Mouse (Mus musculus): ENCODE results near the gene Tbc1d5. TPM values are rescaled to one million over a fixed set of nuclear protein-coding genes. Genes with fewer than 3 reads are reported as not detected.

Gene Tbc1d5
- polyA plus RNA-seq, 2 experiments = 10.5 to 10.8 TPM

GRCm38 (mm10) chr17:51182715-51183114 lies 3.6 kb upstream of the Tbc1d5 start:
- Histone ChIP-seq H3K4me3 (replicated peaks; ENCODE audit: low read length) (no peak overlapping the region), H3K4me2 (replicated peaks; ENCODE audit: low read depth, low read length, severe bottlenecking) (no peak overlapping the region), H3K9ac (ENCODE audit: low read depth, low read length, severe bottlenecking) (no peak overlapping the region), H3K27ac (replicated peaks; ENCODE audit: low read depth, low read length) (no peak overlapping the region), H3K36me3 (ENCODE audit: control insufficient read depth, insufficient read depth, low read length) (no peaks in the 10 kb centered on the region), H3K27me3 (ENCODE audit: control insufficient read depth, insufficient read depth, low read length) (no peaks in the 10 kb centered on the region), H3K9me3 (ENCODE audit: control insufficient read depth, low read length) (no peaks in the 10 kb centered on the region), H3K4me1 (ENCODE audit: control insufficient read depth, insufficient read depth, low read length) (peaks cover 5% of the 10 kb centered on the region)
- DNase-seq (ENCODE audit: low spot score) = no peak
- no peak for TF ChIP-seq POLR2A (IDR thresholded peaks at IDR 0.05; ENCODE audit: borderline replicate concordance, extremely low read depth, insufficient read depth, insufficient read length)
- WGBS = 66% methylated on average over 2 of the region's 2 CpGs
- ATAC-seq (ENCODE audit: low FRiP score, low read depth) = no peak

- Histone ChIP-seq H3K4me3 (replicated peaks; ENCODE audit: low read length) (peak overlapping the region; percentile 83), H3K4me2 (replicated peaks; ENCODE audit: low read depth, low read length, severe bottlenecking) (peak overlapping the region; percentile 58), H3K36me3 (ENCODE audit: control insufficient read depth, insufficient read depth, low read length) (no peaks in the 10 kb centered on the region), H3K27me3 (ENCODE audit: control insufficient read depth, insufficient read depth, low read length) (no peaks in the 10 kb centered on the region), H3K9ac (ENCODE audit: low read depth, low read length, severe bottlenecking) (peak overlapping the region; percentile 97), H3K4me1 (ENCODE audit: control insufficient read depth, insufficient read depth, low read length) (peaks cover 7% of the 10 kb centered on the region), H3K27ac (replicated peaks; ENCODE audit: low read depth, low read length) (peak overlapping the region; percentile 93), H3K9me3 (ENCODE audit: control insufficient read depth, low read length) (no peaks in the 10 kb centered on the region)
- under 1% methylated on average over 24 of the region's 59 CpGs for WGBS
- peak; percentile 58 for DNase-seq (ENCODE audit: low spot score)
- TF ChIP-seq POLR2A (IDR thresholded peaks at IDR 0.05; ENCODE audit: borderline replicate concordance, extremely low read depth, insufficient read depth, insufficient read length) = peak; percentile 72; the same call in 1 of the 2 replicates
- ATAC-seq (ENCODE audit: low FRiP score, low read depth) = peak; percentile 72
Measured at GRCm38 (mm10) chr17:51178491-51179194, 509 bp downstream of the Tbc1d5 start.

DNA sequence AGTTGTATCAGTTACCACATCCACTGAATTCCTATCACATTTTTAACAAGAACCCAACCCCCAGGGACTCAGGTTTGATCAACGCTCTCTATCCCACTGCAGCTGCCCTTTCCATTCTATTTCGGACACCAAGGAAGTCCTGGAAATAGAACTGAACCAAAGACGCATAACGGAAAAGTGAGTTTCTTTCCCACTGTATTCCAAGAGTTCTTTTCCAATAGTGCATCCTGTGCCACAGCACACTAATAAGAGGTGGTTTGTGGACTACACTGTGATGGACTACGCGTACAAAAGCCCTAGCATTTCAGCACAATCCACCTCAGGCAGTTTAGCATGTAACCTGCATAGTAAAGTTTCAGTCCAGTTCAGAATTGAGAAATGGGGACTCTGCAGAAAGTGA lies 1.2 kb downstream of the Tbc1d5 start:
- Histone ChIP-seq H3K36me3 (ENCODE audit: control insufficient read depth, insufficient read depth, low read length) (no peaks in the 10 kb centered on the region), H3K4me2 (replicated peaks; ENCODE audit: low read depth, low read length, severe bottlenecking) (peak overlapping the region; percentile 58), H3K9ac (ENCODE audit: low read depth, low read length, severe bottlenecking) (peak overlapping the region; percentile 97), H3K27ac (replicated peaks; ENCODE audit: low read depth, low read length) (peak overlapping the region; percentile 93), H3K4me3 (replicated peaks; ENCODE audit: low read length) (peak overlapping the region; percentile 83), H3K9me3 (ENCODE audit: control insufficient read depth, low read length) (no peaks in the 10 kb centered on the region), H3K4me1 (ENCODE audit: control insufficient read depth, insufficient read depth, low read length) (peaks cover 7% of the 10 kb centered on the region), H3K27me3 (ENCODE audit: control insufficient read depth, insufficient read depth, low read length) (no peaks in the 10 kb centered on the region)
- no peak for ATAC-seq (ENCODE audit: low FRiP score, low read depth)
- DNase-seq (ENCODE audit: low spot score) = peak; percentile 22
- no peak for TF ChIP-seq POLR2A (IDR thresholded peaks at IDR 0.05; ENCODE audit: borderline replicate concordance, extremely low read depth, insufficient read depth, insufficient read length)
- WGBS = 56% methylated on average over 6 of the region's 6 CpGs

DNA sequence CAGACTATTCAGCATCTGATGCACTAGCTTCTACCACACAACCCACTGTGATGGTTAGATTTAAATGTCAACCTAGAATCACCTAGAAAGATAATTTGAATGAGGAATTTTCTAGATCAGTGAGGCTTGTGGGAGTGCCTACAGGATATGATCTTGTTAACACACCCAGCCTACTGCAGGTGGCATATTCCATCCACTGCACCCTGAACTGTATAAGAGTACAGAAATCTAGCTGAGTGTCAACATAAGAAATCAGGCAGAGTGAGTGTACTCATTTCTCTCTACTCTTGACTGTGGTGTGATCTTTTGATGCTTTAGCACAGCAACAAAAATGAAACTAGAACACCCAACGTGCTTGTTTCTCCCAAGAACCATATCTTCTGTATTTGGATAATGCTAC lies 6.8 kb downstream of the Tbc1d5 start:
- Histone ChIP-seq H3K4me1 (ENCODE audit: control insufficient read depth, insufficient read depth, low read length) (no peaks in the 10 kb centered on the region), H3K4me3 (replicated peaks; ENCODE audit: low read length) (no peak overlapping the region), H3K36me3 (ENCODE audit: control insufficient read depth, insufficient read depth, low read length) (no peaks in the 10 kb centered on the region), H3K4me2 (replicated peaks; ENCODE audit: low read depth, low read length, severe bottlenecking) (no peak overlapping the region), H3K9me3 (ENCODE audit: control insufficient read depth, low read length) (no peaks in the 10 kb centered on the region), H3K9ac (ENCODE audit: low read depth, low read length, severe bottlenecking) (no peak overlapping the region), H3K27me3 (ENCODE audit: control insufficient read depth, insufficient read depth, low read length) (no peaks in the 10 kb centered on the region), H3K27ac (replicated peaks; ENCODE audit: low read depth, low read length) (no peak overlapping the region)
- DNase-seq (ENCODE audit: low spot score) = no peak
- no peak for ATAC-seq (ENCODE audit: low FRiP score, low read depth)
- 81% methylated on average over 1 of the region's 1 CpGs for WGBS
- no peak for TF ChIP-seq POLR2A (IDR thresholded peaks at IDR 0.05; ENCODE audit: borderline replicate concordance, extremely low read depth, insufficient read depth, insufficient read length)

DNA sequence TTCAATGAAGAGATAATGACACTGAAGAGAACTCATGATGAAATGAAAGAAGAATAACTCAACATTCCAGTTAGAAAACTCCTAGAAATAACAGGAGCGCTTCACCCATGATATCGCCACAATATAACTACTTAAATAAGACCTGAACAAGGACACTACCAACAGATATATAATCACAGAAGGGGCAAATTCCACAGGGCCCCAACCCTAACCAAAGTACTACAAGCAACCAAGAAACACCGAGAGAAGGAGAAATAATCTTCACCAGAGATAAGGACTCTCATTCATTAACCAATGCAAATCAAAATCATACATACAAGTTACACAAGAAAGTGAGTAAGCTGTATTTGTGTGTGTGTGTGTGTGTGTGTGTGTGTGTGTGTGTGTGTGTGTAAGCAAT lies 7.6 kb downstream of the Tbc1d5 start:
- 92% methylated on average over 3 of the region's 3 CpGs for WGBS
- Histone ChIP-seq H3K9ac (ENCODE audit: low read depth, low read length, severe bottlenecking) (no peak overlapping the region), H3K27me3 (ENCODE audit: control insufficient read depth, insufficient read depth, low read length) (no peaks in the 10 kb centered on the region), H3K4me2 (replicated peaks; ENCODE audit: low read depth, low read length, severe bottlenecking) (no peak overlapping the region), H3K27ac (replicated peaks; ENCODE audit: low read depth, low read length) (no peak overlapping the region), H3K4me1 (ENCODE audit: control insufficient read depth, insufficient read depth, low read length) (no peaks in the 10 kb centered on the region), H3K9me3 (ENCODE audit: control insufficient read depth, low read length) (no peaks in the 10 kb centered on the region), H3K36me3 (ENCODE audit: control insufficient read depth, insufficient read depth, low read length) (no peaks in the 10 kb centered on the region), H3K4me3 (replicated peaks; ENCODE audit: low read length) (no peak overlapping the region)
- no peak for ATAC-seq (ENCODE audit: low FRiP score, low read depth)
- no peak for TF ChIP-seq POLR2A (IDR thresholded peaks at IDR 0.05; ENCODE audit: borderline replicate concordance, extremely low read depth, insufficient read depth, insufficient read length)
- no peak for DNase-seq (ENCODE audit: low spot score)

Data from limb, embryonic 14.5 days (tissue).